Mouse (Mus musculus) lung, adult 10 weeks (tissue): Measurements from ENCODE around the gene Scube2. TPM values are rescaled to one million over a fixed set of nuclear protein-coding genes. Genes with fewer than 3 reads are reported as not detected.

Source experiments
- polyA plus RNA-seq: library from polyadenylated mRNA; stranded (reverse); fragments of 350-450 nt; fragmentation: Illumina TruSeq; extraction: RNeasy Lipid Tissue Mini Kit (QIAGEN cat#74804); gene quantifications from one replicate; pipeline ENCODE4 v1.2.3, GENCODE M21; 2014; ENCODE audit warnings: low read depth, low replicate concordance; ENCODE audit not compliant: insufficient read depth

Scube2 gene
- 6.5 TPM for polyA plus RNA-seq

GRCm38 (mm10) chr7:109865370-109866229 lies at the start of gene Scube2:
TSS of gene Scube2 (minus strand) at chr7:109865679.

GRCm38 (mm10) chr7:109781470-109782203 lies 83.8 kb downstream of the Scube2 start, which contains the start of gene Nrip3:
TSS of gene Nrip3 (minus strand) at chr7:109782025.

GRCm38 (mm10) chr7:109752008-109752925 lies 113.2 kb downstream of the Scube2 start, which contains the start of gene Tmem9b:
TSS of gene Tmem9b (minus strand) at chr7:109752875.

Other genes with a start within 250 kb of the Scube2 start
- 37.9 TPM for gene St5, start 162.1 kb downstream of the Scube2 start, polyA plus RNA-seq
- 34.5 TPM for gene Akip1, start 162.0 kb downstream of the Scube2 start, polyA plus RNA-seq
- 18.4 TPM for gene BC051019, start 141.8 kb downstream of the Scube2 start, polyA plus RNA-seq
- not detected for gene Ascl3, start 134.0 kb downstream of the Scube2 start, polyA plus RNA-seq
- gene Tmem9b, start 112.8 kb downstream of the Scube2 start, polyA plus RNA-seq: 60.0 TPM
- gene Nrip3, start 83.7 kb downstream of the Scube2 start, polyA plus RNA-seq: 0.19 TPM
- gene Dennd5a, start 94.8 kb upstream of the Scube2 start, polyA plus RNA-seq: 69.5 TPM
- 30.8 TPM for gene Tmem41b, start 121.2 kb upstream of the Scube2 start, polyA plus RNA-seq
- 29.3 TPM for gene Ipo7, start 152.6 kb upstream of the Scube2 start, polyA plus RNA-seq
- gene Zfp143, start 195.5 kb upstream of the Scube2 start, polyA plus RNA-seq: 6.8 TPM